Mouse (Mus musculus) embryonic fibroblast, embryonic 13.5 days (primary cell): ENCODE measurements at regions not wholly inside any gene's neighbourhood (a gene's known extent, or its start where the extent isn't known, plus 50 kb on each side); places are given as distances from the start of the nearest gene placed in this dataset.

Experiments
- CTCF ChIP-seq: IDR thresholded peaks from 2 replicates; pipeline ENCODE4 v1.5.1; 2011; ENCODE audit warnings: mild to moderate bottlenecking, control low read depth, low read length, moderate library complexity, borderline replicate concordance; ENCODE audit not compliant: insufficient read depth
- POLR2A ChIP-seq: IDR thresholded peaks from 2 replicates; pipeline ENCODE4 v1.6.1; 2011; ENCODE audit warnings: low read depth, mild to moderate bottlenecking, control low read depth, low read length, moderate library complexity

- TF ChIP-seq CTCF (no peak), POLR2A (no peak)
Observed at GRCm38 (mm10) chr8:31599536-31599935, 1829.0 kb upstream of the 5930422O12Rik start.
